Mouse (Mus musculus) midbrain, embryonic 10.5 days (tissue): ENCODE results near the gene Magohb. TPM values are rescaled to one million over a fixed set of nuclear protein-coding genes. Genes with fewer than 3 reads are reported as not detected.

Experiments used
- DNase-seq: peaks from one replicate; pipeline ENCODE4 v3.0.0-alpha.2; 2017; ENCODE audit warnings: low spot score
- H3K27ac ChIP-seq: fragments of 300-500 bp; sonication (generic); replicated peaks from 2 replicates; pipeline ENCODE4 v1.5.1; 2016; ENCODE audit warnings: mild to moderate bottlenecking
- H3K27me3 ChIP-seq: fragments of 300-500 bp; sonication (generic); 2 replicates; pipeline ENCODE4 v1.6.1; 2016; ENCODE audit warnings: low read depth, mild to moderate bottlenecking; ENCODE audit not compliant: poor library complexity, severe bottlenecking
- H3K36me3 ChIP-seq: fragments of 300-500 bp; sonication (generic); 2 replicates; pipeline ENCODE4 v1.6.1; 2016; ENCODE audit warnings: mild to moderate bottlenecking, moderate library complexity
- H3K4me1 ChIP-seq: fragments of 300-500 bp; sonication (generic); 2 replicates; pipeline ENCODE4 v1.6.1; 2016
- H3K4me3 ChIP-seq: fragments of 300-500 bp; sonication (generic); 2 replicates; pipeline ENCODE4 v1.5.1; 2016; ENCODE audit warnings: mild to moderate bottlenecking, moderate library complexity
- H3K9me3 ChIP-seq: fragments of 300-500 bp; sonication (generic); replicated peaks from 2 replicates; pipeline ENCODE4 v1.6.1; 2016; ENCODE audit warnings: mild to moderate bottlenecking
- WGBS: fragments of 180-500 bp; shearing (Covaris S2); methylation state at CpG from one replicate; pipeline ENCODE4 v1.1.7; 2016; 5-methylcytosine and 5-hydroxymethylcytosine counted together
- polyA plus RNA-seq: library from polyadenylated mRNA; unstranded; fragments of >200 nt; fragmentation: Nextera tagmentation; extraction: Ambion mirVana; gene quantifications from 2 replicates; pipeline ENCODE4 v1.2.1, GENCODE M21; 2016

Gene Magohb
- polyA plus RNA-seq, result 46.4 and 55.0 TPM in 2 replicates

DNA sequence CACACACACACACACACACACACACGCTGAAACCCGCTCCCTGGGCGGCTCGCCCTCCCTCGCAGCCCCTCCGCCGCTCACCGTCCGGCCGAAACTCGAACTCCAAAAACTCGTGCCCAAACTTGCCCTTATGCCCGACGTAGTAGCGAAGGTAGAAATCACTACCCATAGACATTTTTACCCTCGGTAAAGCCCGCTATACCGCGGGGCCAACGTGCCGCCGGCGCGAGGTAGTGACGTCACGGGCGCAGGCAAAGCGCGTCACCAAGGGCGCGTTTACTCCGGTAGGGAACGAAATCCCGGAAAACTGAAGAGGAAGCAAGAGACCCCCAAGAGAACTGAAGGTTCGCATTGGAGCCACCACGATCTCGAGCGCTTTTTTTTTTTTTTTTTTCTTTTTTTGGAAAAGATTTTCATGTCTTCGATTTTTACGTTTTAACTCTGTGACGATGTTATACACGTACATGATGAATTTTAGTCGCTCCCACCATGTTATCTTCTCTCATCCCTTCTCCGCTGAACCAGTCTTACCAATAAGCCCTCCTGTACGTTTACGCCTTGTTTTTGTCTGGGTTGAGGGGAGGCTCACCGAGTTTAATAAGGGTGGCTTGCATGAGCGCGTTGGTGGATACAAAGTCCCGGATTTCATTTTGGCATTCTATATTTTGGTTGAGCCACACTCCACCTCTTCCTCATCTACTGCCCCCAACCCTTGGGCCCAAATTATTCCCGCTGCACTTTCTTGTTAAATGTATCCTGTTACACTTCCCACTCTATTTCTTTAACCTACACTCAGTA, at the start of gene Magohb:
Gene Magohb (minus strand): TSS at position 254 of the 798 bp plus-strand sequence.
- H3K27ac ChIP-seq, result peak within 1 kb of the TSS; percentile 92
- WGBS, result 2% methylated on average over 51 of the region's 51 CpGs

DNA sequence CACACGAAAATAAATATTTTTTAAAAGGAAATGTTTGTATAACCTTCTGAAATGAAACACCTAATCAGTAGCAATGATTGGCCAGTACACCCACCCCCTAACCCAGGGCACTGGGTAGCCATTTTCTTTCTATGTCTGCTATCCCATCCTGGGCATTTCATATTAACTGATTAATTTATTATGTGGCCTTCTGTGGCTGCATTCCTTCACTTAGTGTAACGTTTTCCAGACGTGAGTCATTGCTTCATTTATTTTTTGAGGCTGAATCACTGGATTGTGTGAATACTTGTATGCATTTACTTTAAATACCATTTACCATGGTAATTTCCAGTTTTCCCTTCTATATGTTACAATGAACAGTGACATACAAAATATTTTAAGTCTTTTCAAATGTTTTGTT, 47.0 kb upstream of the Magohb start:
- no peak for DNase-seq
- Histone ChIP-seq H3K4me1 (no peaks in the 10 kb centered on the region), H3K9me3 (peaks cover 7% of the 10 kb centered on the region; the same call in 1 of the 2 replicates), H3K36me3 (no peaks in the 10 kb centered on the region), H3K4me3 (no peak overlapping the region), H3K27ac (no peak overlapping the region), H3K27me3 (no peaks in the 10 kb centered on the region)
- 75% methylated on average over 3 of the region's 3 CpGs for WGBS

More for the DNA sequence above, at the start of gene Magohb:
- H3K27me3 ChIP-seq, result no peaks in the 10 kb centered on the region
- H3K9me3 ChIP-seq, result no peaks in the 10 kb centered on the region
- H3K4me3 ChIP-seq, result peak within 1 kb of the TSS; percentile 76
- H3K36me3 ChIP-seq, result peaks cover 6% of the 10 kb centered on the region
- peak; percentile 83 for DNase-seq
- peaks cover 13% of the 10 kb centered on the region for H3K4me1 ChIP-seq

DNA sequence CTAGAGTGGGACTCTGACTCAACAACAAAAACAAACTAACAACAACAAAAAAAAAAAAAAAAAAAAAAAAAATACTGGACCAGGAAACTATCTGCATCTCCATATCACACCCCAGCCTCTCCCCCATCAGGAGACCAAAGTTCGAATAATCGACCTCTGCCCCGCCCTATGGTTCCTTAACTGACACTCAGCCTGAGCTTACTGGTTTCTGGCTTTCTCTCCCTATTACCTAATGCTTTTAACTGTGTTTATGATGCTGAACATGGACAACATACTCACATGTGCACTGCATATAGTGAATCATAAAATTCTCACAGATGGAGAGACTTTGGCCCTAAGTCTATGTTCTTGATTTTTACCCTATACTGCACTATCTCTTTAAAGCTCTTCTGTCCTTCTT, 46.3 kb upstream of the Magohb start:
- Histone ChIP-seq H3K36me3 (no peaks in the 10 kb centered on the region), H3K27me3 (no peaks in the 10 kb centered on the region), H3K4me3 (no peak overlapping the region), H3K4me1 (no peaks in the 10 kb centered on the region), H3K9me3 (peaks cover 7% of the 10 kb centered on the region; the same call in 1 of the 2 replicates), H3K27ac (no peak overlapping the region)
- no peak for DNase-seq
- WGBS, result 82% methylated on average over 3 of the region's 3 CpGs

DNA sequence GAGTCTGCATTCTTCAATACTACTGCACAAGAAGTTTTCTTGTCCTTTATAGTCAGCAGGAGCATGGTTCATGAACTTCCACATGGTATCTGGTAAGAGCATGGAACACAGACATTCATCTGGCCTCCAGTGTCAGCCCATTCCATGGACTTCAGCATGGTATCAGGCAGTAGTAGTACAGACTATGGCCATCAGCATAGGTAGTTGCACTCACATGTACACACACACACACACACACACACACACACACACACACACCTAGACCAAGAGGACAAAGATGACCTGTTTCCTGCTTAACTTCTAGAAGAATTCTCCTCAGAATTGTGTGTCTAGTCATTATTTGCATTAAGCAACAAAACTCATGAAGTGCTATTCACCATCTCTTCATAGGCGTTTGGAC, 45.7 kb upstream of the Magohb start:
- DNase-seq, result no peak
- Histone ChIP-seq H3K4me3 (no peak overlapping the region), H3K4me1 (no peaks in the 10 kb centered on the region), H3K27ac (no peak overlapping the region), H3K36me3 (no peaks in the 10 kb centered on the region), H3K27me3 (no peaks in the 10 kb centered on the region), H3K9me3 (peaks cover 7% of the 10 kb centered on the region; the same call in 1 of the 2 replicates)
- 83% methylated on average over 1 of the region's 1 CpGs for WGBS

DNA sequence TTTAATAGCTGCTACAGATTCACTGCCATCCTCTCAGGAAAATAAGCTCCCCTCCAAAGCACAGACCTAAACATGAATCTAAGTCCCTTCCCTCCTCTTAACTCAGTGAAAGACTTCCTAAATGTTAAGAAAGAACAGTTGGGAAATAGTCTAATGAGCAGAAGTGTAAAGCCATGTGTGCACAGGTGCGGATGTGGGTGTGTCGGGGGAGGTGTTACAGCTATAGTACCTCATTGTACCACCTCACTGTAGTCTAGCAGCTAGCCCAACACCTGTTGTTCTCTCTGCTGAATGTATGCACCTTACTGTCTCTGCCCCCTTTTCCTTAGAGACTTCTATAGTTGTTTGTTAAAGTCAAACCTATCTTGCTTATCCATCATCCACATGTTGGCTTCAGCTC, 34.0 kb upstream of the Magohb start:
- no peaks in the 10 kb centered on the region for H3K36me3 ChIP-seq
- DNase-seq, result no peak
- H3K4me3 ChIP-seq, result no peak overlapping the region
- no peaks in the 10 kb centered on the region for H3K9me3 ChIP-seq
- H3K4me1 ChIP-seq, result no peaks in the 10 kb centered on the region
- no peaks in the 10 kb centered on the region for H3K27me3 ChIP-seq
- 88% methylated on average over 2 of the region's 2 CpGs for WGBS
- no peak overlapping the region for H3K27ac ChIP-seq

DNA sequence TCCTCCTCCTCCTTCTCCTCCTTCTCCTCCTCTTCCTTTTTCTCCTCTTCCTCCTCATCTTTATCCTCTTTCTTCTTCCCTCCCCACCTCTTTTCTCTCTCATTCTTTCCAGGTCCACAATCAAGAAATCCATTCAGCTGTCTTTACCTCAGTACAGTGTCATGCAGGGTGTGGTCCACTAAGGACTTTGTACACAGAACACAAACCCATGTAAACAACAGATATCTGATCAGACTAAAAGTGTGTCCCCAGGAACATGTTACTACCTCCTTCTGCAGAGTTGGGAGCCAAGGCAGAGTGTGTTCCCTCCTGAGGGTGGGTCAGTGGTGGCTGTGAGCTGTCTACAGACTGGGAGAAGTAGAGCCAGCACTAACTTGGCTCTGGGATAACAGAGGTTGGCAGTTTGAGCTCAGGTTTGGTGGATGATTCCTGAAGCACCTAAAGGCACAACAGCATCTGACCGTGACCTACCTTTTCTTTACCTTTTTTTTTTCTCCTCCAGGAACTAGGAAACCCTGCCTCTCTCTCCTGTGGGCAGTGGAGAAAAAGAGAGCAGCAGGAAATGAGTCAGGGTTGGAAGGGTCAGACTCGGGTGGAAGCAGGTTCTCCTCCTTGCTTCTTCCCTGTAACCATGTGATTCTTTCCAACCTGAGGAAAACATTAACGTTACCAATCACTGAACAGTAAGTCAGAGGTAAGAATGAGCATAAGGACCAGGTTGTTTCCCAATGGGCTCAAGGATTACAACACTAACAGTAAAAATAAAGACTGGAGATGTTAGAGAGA, 29.0 kb upstream of the Magohb start:
- Histone ChIP-seq H3K4me1 (no peaks in the 10 kb centered on the region), H3K36me3 (no peaks in the 10 kb centered on the region), H3K4me3 (no peak overlapping the region), H3K27me3 (no peaks in the 10 kb centered on the region), H3K27ac (no peak overlapping the region), H3K9me3 (no peaks in the 10 kb centered on the region)
- WGBS, result 74% methylated on average over 3 of the region's 3 CpGs
- DNase-seq, result no peak

DNA sequence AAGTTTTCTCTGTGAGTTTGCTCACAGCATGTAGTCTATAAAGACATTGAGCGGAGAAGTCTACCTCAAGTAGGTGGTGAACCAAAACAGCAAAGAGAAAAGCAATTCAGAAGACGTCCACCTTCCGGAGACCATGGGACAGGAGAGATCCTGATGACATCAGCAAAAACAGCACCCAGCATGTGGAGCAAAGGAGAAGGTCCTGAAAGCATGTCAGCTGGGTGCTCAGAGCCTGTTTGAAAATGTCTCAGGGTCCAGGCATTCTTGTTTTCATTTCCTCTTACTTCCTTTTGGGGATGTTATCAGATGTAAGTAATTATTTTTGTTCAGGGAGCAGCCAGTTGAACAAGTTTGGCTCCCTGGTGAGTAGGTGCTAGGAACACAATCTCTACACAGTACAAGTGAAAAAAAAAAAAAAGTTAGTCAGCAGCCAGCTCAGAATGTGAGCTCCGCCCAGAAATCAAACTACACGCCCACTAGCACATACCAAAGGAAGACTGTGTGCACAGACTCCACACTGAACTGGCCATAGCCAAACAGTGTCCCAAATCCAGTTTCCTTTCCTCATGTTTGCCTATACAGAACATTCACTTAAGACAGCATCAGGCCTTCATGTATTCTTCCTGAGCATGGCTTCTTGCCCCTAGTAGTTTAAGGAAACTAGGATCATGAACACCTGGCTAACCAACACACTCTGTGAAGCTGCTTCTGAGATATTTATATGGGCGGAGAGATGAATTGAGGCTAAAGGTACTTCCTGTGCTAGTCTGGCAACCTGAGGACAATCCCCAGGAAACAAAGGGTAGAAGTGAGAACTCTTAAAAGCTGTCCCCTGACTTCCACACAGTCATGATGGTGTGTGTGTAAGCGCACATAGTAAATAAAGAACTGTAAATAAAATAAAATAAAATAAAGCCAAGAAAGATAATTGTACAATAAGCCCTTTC, 23.4 kb upstream of the Magohb start:
- Histone ChIP-seq H3K4me3 (no peak overlapping the region), H3K36me3 (no peaks in the 10 kb centered on the region), H3K27me3 (no peaks in the 10 kb centered on the region), H3K4me1 (no peaks in the 10 kb centered on the region), H3K27ac (no peak overlapping the region), H3K9me3 (no peaks in the 10 kb centered on the region)
- whole genome bisulfite sequencing, result 86% methylated on average over 7 of the region's 7 CpGs
- no peak for DNase-seq

DNA sequence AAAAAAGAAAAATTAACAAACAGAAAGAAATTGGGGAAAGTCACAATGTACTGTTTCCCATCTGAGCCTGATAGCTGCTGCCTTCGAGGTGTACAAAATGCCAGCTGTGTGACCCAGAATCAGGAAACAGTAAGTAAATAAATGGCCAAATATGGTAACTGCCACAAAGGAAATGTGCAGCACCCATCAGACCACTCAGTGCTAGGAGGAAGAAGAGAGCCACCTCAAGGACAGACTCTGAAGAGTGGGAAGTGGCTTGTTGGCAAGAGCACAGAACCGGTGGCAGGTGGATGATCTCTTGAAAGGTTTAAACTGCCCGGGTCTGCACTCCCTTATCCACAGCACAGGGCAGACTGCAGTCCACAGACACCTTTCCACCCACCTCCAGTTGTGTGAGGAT, 15.0 kb upstream of the Magohb start:
- Histone ChIP-seq H3K27me3 (no peaks in the 10 kb centered on the region), H3K36me3 (no peaks in the 10 kb centered on the region), H3K27ac (no peak overlapping the region), H3K9me3 (no peaks in the 10 kb centered on the region), H3K4me1 (no peaks in the 10 kb centered on the region), H3K4me3 (no peak overlapping the region)
- DNase-seq, result no peak
- 81% methylated on average over 3 of the region's 3 CpGs for WGBS

DNA sequence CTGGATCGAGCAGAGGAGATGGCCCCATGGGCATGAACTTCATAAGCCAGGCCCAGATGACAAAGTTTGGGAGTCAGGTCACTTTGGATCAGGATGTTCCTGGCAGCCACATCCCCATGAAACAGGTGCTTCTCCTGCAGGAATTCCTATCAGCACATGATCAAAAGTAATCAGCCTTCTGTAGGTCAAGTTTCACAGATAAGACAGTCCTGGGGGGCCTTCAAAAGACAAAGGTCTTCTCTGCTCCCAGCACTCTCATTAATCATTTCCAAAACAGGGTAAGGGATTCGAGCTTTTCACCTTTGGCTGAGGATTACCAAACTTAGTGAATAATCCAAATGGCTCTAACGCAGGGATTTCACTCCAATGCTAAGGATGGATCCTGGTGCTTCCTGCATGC, 11.7 kb upstream of the Magohb start:
- H3K27ac ChIP-seq, result no peak overlapping the region
- WGBS, result 69% methylated on average over 3 of the region's 3 CpGs
- no peak overlapping the region for H3K4me3 ChIP-seq
- H3K9me3 ChIP-seq, result no peaks in the 10 kb centered on the region
- no peak for DNase-seq
- no peaks in the 10 kb centered on the region for H3K27me3 ChIP-seq
- no peaks in the 10 kb centered on the region for H3K4me1 ChIP-seq
- no peaks in the 10 kb centered on the region for H3K36me3 ChIP-seq

DNA sequence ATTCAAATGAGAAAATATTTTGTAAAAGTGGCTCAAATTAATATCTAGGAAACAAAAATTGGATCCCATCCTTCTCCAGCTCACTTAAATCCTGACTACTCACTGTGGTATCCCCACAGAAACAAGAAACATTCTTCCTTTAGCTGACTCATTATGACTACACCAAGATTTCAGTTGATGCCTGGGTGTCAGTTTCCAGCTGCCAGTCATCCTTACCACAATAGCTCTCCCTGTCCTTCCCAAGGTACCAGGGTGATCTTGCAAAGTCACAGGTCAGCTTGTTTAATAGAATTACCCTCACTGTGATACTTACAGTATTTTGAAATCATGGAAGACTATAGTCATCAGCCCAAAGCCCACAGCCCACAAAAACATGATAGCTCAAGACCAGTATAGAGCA, 5.5 kb upstream of the Magohb start:
- no peak overlapping the region for H3K4me3 ChIP-seq
- DNase-seq, result no peak
- no peaks in the 10 kb centered on the region for H3K36me3 ChIP-seq
- no peak overlapping the region for H3K27ac ChIP-seq
- 0 out of 2 replicates have a peak, but pooled peaks cover 2% of the 10 kb centered on the region for H3K4me1 ChIP-seq
- H3K27me3 ChIP-seq, result no peaks in the 10 kb centered on the region
- no peaks in the 10 kb centered on the region for H3K9me3 ChIP-seq

DNA sequence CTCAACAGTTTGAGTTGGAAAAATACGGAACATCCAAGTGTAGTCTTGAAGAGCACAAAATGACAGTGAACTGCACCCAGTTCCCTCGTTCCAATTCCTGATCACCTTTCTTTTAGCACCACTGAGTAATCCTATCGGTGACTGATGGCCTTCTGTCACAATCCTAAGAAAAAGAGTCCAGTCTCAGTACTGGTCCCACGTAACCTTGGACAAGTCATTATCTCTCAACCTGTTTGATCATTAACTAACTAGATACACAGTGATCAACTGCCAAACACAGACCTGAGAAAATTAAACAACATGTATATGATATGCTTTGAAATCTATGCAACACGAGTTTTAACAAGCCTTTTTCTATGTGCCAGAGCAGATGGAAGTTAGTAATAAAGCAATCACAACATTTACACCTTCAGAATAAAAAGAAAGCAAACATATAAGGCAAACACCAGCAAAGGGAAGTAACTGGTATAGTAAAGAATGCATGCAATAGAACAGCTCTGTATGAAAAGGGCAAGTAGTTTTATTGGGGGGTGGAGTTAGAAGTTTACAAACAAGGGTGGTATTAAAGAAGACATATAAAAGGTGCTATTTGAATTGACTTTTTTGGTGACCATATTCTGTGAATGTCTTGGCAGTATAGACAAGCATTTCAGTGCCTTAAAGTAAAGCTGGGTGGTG, 1.5 kb upstream of the Magohb start:
- Histone ChIP-seq H3K9me3 (no peaks in the 10 kb centered on the region), H3K27ac (no peak overlapping the region), H3K36me3 (no peaks in the 10 kb centered on the region), H3K4me1 (peaks cover 13% of the 10 kb centered on the region), H3K4me3 (no peak overlapping the region), H3K27me3 (no peaks in the 10 kb centered on the region)
- 89% methylated on average over 5 of the region's 5 CpGs for WGBS
- DNase-seq, result no peak

DNA sequence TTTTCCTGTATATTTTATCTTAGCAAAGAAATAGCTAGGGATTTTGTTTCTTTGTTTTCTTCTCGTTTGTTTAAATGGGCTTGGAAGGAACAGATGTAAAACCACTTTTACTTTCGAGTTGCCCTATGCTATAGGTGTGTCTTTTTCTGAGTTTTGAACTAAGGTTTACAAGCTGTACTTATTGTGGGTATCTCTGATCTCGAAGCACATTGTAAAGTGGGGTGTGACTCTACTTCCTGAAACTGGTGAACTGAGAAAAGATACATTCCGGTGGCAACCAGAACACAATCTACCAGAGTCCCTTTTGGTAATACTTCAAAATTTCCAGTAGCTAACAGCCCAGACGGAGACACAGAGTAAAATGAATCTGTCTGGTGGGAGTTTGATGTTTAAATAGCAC, 872 bp upstream of the Magohb start:
- no peaks in the 10 kb centered on the region for H3K27me3 ChIP-seq
- H3K27ac ChIP-seq, result no peak overlapping the region
- H3K4me1 ChIP-seq, result peaks cover 13% of the 10 kb centered on the region
- H3K36me3 ChIP-seq, result peaks cover 3% of the 10 kb centered on the region; the same call in 1 of the 2 replicates
- no peaks in the 10 kb centered on the region for H3K9me3 ChIP-seq
- WGBS, result 90% methylated on average over 5 of the region's 5 CpGs
- H3K4me3 ChIP-seq, result peak overlapping the region; percentile 76
- no peak for DNase-seq
